Mouse (Mus musculus) limb, embryonic 14.5 days (tissue): ENCODE results near the gene Arl1. TPM values are rescaled to one million over a fixed set of nuclear protein-coding genes. Genes with fewer than 3 reads are reported as not detected.
"Not testable (repeated sequence)": the region's sequence is repeated elsewhere in the genome, so short reads cannot be mapped to it uniquely, and the experiment has no call there.

Experiments
- ATAC-seq: fragments of 200-750 bp; cut with Nextera tagmentation; 2 replicates; pipeline ENCODE4 v1.8.0; 2017; ENCODE audit warnings: low read depth, moderate number of reproducible peaks, moderate TSS enrichment; ENCODE audit not compliant: low FRiP score
- DNase-seq: peaks from one replicate; pipeline ENCODE4 v3.0.0-alpha.2; 2015; ENCODE audit warnings: low spot score
- H3K27ac ChIP-seq: fragments of 300-500 bp; sonication (generic); replicated peaks from 2 replicates; pipeline ENCODE4 v1.5.1; 2014; ENCODE audit warnings: low read depth, mild to moderate bottlenecking, low read length, moderate library complexity, mixed read lengths
- H3K27me3 ChIP-seq: fragments of 300-500 bp; sonication (generic); 2 replicates; pipeline ENCODE4 v1.6.1; 2014; ENCODE audit warnings: low read length, mixed read lengths; ENCODE audit not compliant: control insufficient read depth, insufficient read depth
- H3K36me3 ChIP-seq: fragments of 300-500 bp; sonication (generic); 2 replicates; pipeline ENCODE4 v1.6.1; 2014; ENCODE audit warnings: mild to moderate bottlenecking, low read length, moderate library complexity, mixed read lengths; ENCODE audit not compliant: control insufficient read depth, insufficient read depth
- H3K4me1 ChIP-seq: fragments of 300-500 bp; sonication (generic); 2 replicates; pipeline ENCODE4 v1.6.1; 2014; ENCODE audit warnings: antibody characterized with exemption, low read length, mixed read lengths; ENCODE audit not compliant: control insufficient read depth, insufficient read depth
- H3K4me2 ChIP-seq: fragments of 300-500 bp; sonication (generic); replicated peaks from 2 replicates; pipeline ENCODE4 v1.6.1; 2014; ENCODE audit warnings: low read depth, mild to moderate bottlenecking, low read length, moderate library complexity; ENCODE audit not compliant: severe bottlenecking
- H3K4me3 ChIP-seq: fragments of 300-500 bp; sonication (generic); replicated peaks from 2 replicates; pipeline ENCODE4 v1.5.1; 2014; ENCODE audit warnings: low read length
- H3K9ac ChIP-seq: fragments of 300-500 bp; sonication (generic); 2 replicates; pipeline ENCODE4 v1.6.1; 2014; ENCODE audit warnings: mild to moderate bottlenecking, low read depth, low read length, moderate library complexity; ENCODE audit not compliant: severe bottlenecking
- H3K9me3 ChIP-seq: fragments of 300-500 bp; sonication (generic); 2 replicates; pipeline ENCODE4 v1.6.1; 2016; ENCODE audit warnings: low read length; ENCODE audit not compliant: control insufficient read depth
- POLR2A ChIP-seq: fragments of 200-500 bp; IDR thresholded peaks from 2 replicates; pipeline ENCODE4 v1.8.0; 2012; ENCODE audit warnings: inconsistent platforms, mild to moderate bottlenecking, moderate library complexity, borderline replicate concordance; ENCODE audit not compliant: insufficient read depth, insufficient read length; ENCODE audit errors: extremely low read depth
- WGBS: fragments of 180-500 bp; shearing (Covaris S2); extraction: QIAGEN DNeasy Blood & Tissue Kit; methylation state at CpG from one replicate; pipeline ENCODE4 v1.1.7; 2014; 5-methylcytosine and 5-hydroxymethylcytosine counted together
- polyA plus RNA-seq, 2 experiments: library from polyadenylated mRNA; depleted of rRNA in 1 of 2; stranded (reverse) in 1 of 2; unstranded in 1 of 2; fragments of >200 nt; fragmentation: Nextera tagmentation in 1 of 2; extraction: Ambion mirVana in 1 of 2; gene quantifications; 2 replicates each; pipeline versions ENCODE4 v1.2.1 to v1.2.3; 2012 to 2014

Gene Arl1
- polyA plus RNA-seq, 2 experiments = 112 to 225 TPM

DNA sequence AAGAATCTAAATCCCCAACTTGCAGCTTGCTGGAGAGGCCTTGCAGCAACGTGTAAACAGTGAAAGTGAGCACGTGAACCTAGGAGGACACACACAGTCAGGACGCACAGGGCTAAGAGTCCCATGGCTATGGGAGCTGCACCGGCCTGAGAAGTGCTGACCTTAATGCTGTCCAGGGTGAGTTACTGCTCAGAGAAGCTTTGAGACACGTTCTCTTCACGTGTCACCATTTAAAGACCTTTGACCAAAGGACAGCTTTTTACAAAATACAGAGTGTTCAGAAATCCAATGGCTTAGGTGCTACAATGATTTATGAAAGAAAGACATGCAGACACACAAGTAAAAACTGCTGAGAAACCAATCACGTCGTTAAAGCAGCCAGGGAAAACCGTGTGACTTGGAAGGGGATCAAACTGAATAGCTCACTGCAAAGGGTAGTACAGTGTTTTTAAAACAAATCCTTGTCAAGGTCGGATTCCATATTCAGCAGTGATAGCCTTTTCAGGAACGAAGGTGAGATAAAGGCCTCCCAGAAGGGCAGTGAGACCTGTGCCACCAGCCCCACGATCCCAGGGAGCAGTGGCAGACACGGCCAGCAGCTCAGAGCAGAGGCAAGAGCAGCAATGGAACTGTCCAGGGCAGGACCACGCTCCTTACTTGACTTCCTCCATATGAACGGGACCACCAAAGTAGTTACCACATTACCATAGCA lies 34.9 kb downstream of the Arl1 start:
- Histone ChIP-seq H3K4me2 (no peak overlapping the region), H3K36me3 (peaks cover 86% of the 10 kb centered on the region), H3K4me3 (no peak overlapping the region), H3K9ac (no peak overlapping the region), H3K27me3 (no peaks in the 10 kb centered on the region), H3K27ac (no peak overlapping the region), H3K4me1 (no peaks in the 10 kb centered on the region), H3K9me3 (no peaks in the 10 kb centered on the region)
- TF ChIP-seq POLR2A = no peak
- DNase-seq (no peak), ATAC-seq (no peak)
- WGBS = 81% methylated on average over 15 of the region's 15 CpGs

DNA sequence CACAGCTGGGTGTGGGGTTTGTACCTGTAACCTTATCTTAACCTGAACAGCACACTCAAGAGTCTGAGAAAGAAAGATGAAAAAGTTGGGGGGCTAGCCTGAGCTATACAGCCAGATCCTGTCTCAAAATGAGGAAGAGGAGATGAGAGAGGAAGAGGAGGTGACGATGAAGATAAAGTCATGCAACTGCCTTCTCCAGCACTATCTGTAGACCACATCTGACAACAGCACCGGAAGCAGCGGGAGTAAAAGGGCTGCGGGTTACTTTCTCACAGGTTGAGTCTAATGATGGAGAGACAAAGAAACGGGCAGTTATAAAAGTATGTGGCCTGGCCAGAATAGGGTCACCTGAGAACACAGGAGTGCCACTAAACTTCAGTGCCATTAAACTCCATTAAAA lies 38.3 kb downstream of the Arl1 start:
- no peak for ATAC-seq
- 95% methylated on average over 5 of the region's 5 CpGs for WGBS
- H3K36me3 ChIP-seq = peaks cover 85% of the 10 kb centered on the region
- H3K4me2 ChIP-seq = no peak overlapping the region
- no peaks in the 10 kb centered on the region for H3K27me3 ChIP-seq
- H3K27ac ChIP-seq = no peak overlapping the region
- no peak overlapping the region for H3K4me3 ChIP-seq
- H3K9ac ChIP-seq = no peak overlapping the region
- no peak for TF ChIP-seq POLR2A
- no peaks in the 10 kb centered on the region for H3K4me1 ChIP-seq
- no peak for DNase-seq
- no peaks in the 10 kb centered on the region for H3K9me3 ChIP-seq

DNA sequence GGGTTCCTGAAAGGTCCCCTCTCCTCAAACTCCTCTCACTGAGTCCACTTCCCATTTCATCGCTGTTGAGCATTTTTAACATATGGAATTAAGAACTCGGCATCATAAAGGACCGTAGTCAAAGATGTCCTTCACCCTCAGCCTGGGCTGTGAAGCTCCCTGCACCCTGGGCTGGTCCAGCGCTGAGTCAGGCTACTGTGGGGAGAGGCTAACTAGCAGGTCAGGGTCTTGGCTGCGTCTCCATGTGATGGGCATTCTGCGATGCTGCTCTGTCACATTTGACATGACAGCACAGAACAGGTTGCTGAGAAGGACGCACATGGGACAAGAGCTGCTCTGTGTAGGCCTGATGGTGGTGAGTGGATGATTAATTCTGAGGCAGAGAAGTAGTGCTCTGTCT lies 39.0 kb downstream of the Arl1 start:
- Histone ChIP-seq H3K4me1 (no peaks in the 10 kb centered on the region), H3K4me2 (no peak overlapping the region), H3K27me3 (no peaks in the 10 kb centered on the region), H3K9me3 (no peaks in the 10 kb centered on the region), H3K4me3 (no peak overlapping the region), H3K9ac (no peak overlapping the region), H3K27ac (no peak overlapping the region), H3K36me3 (peaks cover 80% of the 10 kb centered on the region)
- TF ChIP-seq POLR2A = no peak
- DNase-seq (no peak), ATAC-seq (no peak)
- WGBS = 96% methylated on average over 7 of the region's 7 CpGs

DNA sequence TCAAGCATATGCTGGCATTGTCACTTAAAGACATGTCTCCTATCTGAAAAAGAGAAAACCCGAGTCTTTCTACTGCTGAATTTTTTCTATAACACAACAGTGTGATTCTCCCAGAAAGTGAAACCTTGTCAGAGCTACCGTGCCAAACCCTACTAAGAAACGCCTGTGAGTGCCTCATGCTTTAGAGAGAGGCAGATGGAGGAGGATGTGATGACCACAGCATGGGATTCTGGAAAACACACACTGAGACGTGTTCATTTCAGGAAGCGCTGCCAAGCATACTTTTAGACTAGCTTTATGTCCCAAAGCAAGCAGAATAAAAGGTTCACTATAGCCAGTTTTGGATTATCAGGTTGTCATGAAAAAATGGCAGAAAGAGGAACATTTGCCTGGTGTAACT lies 42.3 kb downstream of the Arl1 start:
- DNase-seq, H3K27me3 ChIP-seq, H3K4me2 ChIP-seq, H3K27ac ChIP-seq, H3K4me3 ChIP-seq, ATAC-seq, H3K9ac ChIP-seq, H3K4me1 ChIP-seq, H3K9me3 ChIP-seq: not testable (repeated sequence)
- 92% methylated on average over 5 of the region's 5 CpGs for whole genome bisulfite sequencing
- H3K36me3 ChIP-seq = peaks cover 70% of the 10 kb centered on the region

DNA sequence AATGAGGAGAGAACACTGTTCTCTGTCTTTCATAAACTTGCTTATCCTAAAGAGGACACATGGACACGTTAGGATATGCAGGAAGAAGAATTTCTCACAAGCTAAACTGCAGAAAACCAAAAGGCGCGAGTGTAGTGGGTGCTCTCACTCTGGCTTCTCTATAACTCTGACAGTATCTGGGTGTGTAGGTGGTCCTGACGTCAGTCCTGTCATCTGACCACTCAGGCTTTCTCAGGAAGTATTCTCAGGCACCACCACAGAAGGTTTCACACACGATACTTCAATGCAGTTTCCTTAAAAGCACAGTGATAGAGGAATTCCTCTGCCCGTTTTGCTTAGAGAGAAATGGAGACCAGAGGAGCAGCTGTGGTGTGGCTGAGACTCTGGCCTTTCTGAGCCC lies 45.5 kb downstream of the Arl1 start:
- Histone ChIP-seq H3K36me3 (peaks cover 46% of the 10 kb centered on the region), H3K27ac (no peak overlapping the region), H3K9ac (no peak overlapping the region), H3K9me3 (no peaks in the 10 kb centered on the region), H3K4me1 (no peaks in the 10 kb centered on the region), H3K4me3 (no peak overlapping the region), H3K4me2 (no peak overlapping the region), H3K27me3 (no peaks in the 10 kb centered on the region)
- ATAC-seq (no peak), DNase-seq (no peak)
- TF ChIP-seq POLR2A = no peak
- 85% methylated on average over 6 of the region's 6 CpGs for WGBS

DNA sequence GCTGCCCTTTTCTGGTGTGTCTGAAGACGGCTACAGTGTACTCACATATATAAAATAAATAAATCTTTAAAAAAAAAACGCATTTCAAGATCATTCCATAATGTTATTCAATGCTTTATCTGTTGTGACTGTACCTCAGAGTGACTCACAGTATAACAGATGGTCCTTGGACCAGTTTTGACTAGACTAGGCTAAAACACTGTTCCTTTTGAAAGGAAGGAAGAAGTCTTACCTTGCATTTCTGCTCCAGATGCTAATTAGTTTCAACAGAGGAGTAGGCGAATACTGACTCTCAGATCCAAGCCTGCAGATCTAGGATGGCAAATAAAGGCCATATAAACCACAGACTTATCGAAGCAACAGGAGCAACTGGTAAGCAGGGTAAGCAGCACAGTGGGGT lies 50.1 kb downstream of the Arl1 start:
- H3K4me3 ChIP-seq = no peak overlapping the region
- 91% methylated on average over 4 of the region's 4 CpGs for WGBS
- H3K9ac ChIP-seq = no peak overlapping the region
- TF ChIP-seq POLR2A = no peak
- no peak overlapping the region for H3K27ac ChIP-seq
- H3K27me3 ChIP-seq = no peaks in the 10 kb centered on the region
- DNase-seq (no peak), ATAC-seq (no peak)
- H3K36me3 ChIP-seq = peaks cover 37% of the 10 kb centered on the region
- no peaks in the 10 kb centered on the region for H3K9me3 ChIP-seq
- no peaks in the 10 kb centered on the region for H3K4me1 ChIP-seq
- no peak overlapping the region for H3K4me2 ChIP-seq

DNA sequence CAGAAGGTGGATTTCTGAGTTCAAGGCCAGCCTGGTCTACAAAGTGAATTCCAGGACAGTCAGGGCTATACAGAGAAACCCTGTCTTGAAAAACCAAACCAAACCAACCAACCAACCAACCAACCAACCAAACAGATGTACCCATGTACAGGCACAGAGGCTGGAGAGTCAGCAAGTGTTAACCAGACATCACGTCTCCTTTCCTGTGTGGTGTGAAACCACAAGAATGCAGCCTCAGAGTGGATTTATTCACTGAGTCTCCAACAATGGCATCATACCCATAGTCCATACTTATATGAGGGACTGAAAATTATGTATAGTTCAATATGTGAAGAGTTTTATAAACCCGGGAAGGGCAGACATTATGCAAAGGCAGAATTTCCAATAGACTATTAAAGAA lies 52.5 kb downstream of the Arl1 start:
- DNase-seq, H3K4me1 ChIP-seq: not testable (repeated sequence)

More for the DNA sequence above, 52.5 kb downstream of the Arl1 start:
- H3K27ac ChIP-seq, ATAC-seq, H3K9me3 ChIP-seq, H3K27me3 ChIP-seq, H3K4me2 ChIP-seq, H3K9ac ChIP-seq, H3K4me3 ChIP-seq: not testable (repeated sequence)
- peaks cover 43% of the 10 kb centered on the region for H3K36me3 ChIP-seq
- WGBS = 82% methylated on average over 2 of the region's 2 CpGs
